Mouse (Mus musculus): ENCODE results near the gene Ndufa9.

The Ndufa9 gene

GRCm38 (mm10) chr6:126848712-126849704 is at the start of gene Ndufa9:
Gene Ndufa9, minus strand, starts transcription at chr6:126849136.
- DNase-seq (ENCODE audit: low read depth, low spot score), result peak; percentile 87

GRCm38 (mm10) chr6:126877118-126877517 is 28.2 kb upstream of the Ndufa9 start:
- DNase-seq (ENCODE audit: low read depth, low spot score), result no peak

- no peak for DNase-seq (ENCODE audit: low read depth, low spot score)
Measured at GRCm38 (mm10) chr6:126852881-126853280, 3.9 kb upstream of the Ndufa9 start, which contains the start of gene Akap3. Gene Akap3, plus strand, starts transcription at chr6:126853098.

GRCm38 (mm10) chr6:126836628-126837027 is 12.3 kb downstream of the Ndufa9 start:
- no peak for DNase-seq (ENCODE audit: low read depth, low spot score)

GRCm38 (mm10) chr6:126823087-126823486 is 25.8 kb downstream of the Ndufa9 start:
- DNase-seq (ENCODE audit: low read depth, low spot score), result no peak

GRCm38 (mm10) chr6:126816338-126816737 is 32.6 kb downstream of the Ndufa9 start:
- no peak for DNase-seq (ENCODE audit: low read depth, low spot score)

- DNase-seq (ENCODE audit: low read depth, low spot score), result peak; percentile 24
Measured at GRCm38 (mm10) chr6:126815206-126815750, 33.7 kb downstream of the Ndufa9 start.

- no peak for DNase-seq (ENCODE audit: low read depth, low spot score)
Measured at GRCm38 (mm10) chr6:126811481-126811880, 37.5 kb downstream of the Ndufa9 start.

- no peak for DNase-seq (ENCODE audit: low read depth, low spot score)
Measured at GRCm38 (mm10) chr6:126808561-126808960, 40.4 kb downstream of the Ndufa9 start.

GRCm38 (mm10) chr6:126808134-126808533 is 40.8 kb downstream of the Ndufa9 start:
- DNase-seq (ENCODE audit: low read depth, low spot score), result no peak

- no peak for DNase-seq (ENCODE audit: low read depth, low spot score)
Measured at GRCm38 (mm10) chr6:126806783-126807182, 42.2 kb downstream of the Ndufa9 start.

GRCm38 (mm10) chr6:126802946-126803345 is 46.0 kb downstream of the Ndufa9 start:
- no peak for DNase-seq (ENCODE audit: low read depth, low spot score)

GRCm38 (mm10) chr6:126794751-126795150 is 54.2 kb downstream of the Ndufa9 start:
- DNase-seq (ENCODE audit: low read depth, low spot score), result no peak

- DNase-seq (ENCODE audit: low read depth, low spot score), result no peak
Measured at GRCm38 (mm10) chr6:126793689-126794088, 55.2 kb downstream of the Ndufa9 start.

- DNase-seq (ENCODE audit: low read depth, low spot score), result peak; percentile 38
Measured at GRCm38 (mm10) chr6:126791964-126792363, 57.0 kb downstream of the Ndufa9 start.

- DNase-seq (ENCODE audit: low read depth, low spot score), result no peak
Measured at GRCm38 (mm10) chr6:126791488-126791887, 57.4 kb downstream of the Ndufa9 start.

GRCm38 (mm10) chr6:126788863-126789262 is 60.1 kb downstream of the Ndufa9 start:
- DNase-seq (ENCODE audit: low read depth, low spot score), result no peak

GRCm38 (mm10) chr6:126784206-126784605 is 64.7 kb downstream of the Ndufa9 start:
- DNase-seq (ENCODE audit: low read depth, low spot score), result no peak

GRCm38 (mm10) chr6:126783651-126784066 is 65.3 kb downstream of the Ndufa9 start:
- no peak for DNase-seq (ENCODE audit: low read depth, low spot score)

- DNase-seq (ENCODE audit: low read depth, low spot score), result no peak
Measured at GRCm38 (mm10) chr6:126783056-126783455, 65.9 kb downstream of the Ndufa9 start.

GRCm38 (mm10) chr6:126777889-126778288 is 71.0 kb downstream of the Ndufa9 start:
- DNase-seq (ENCODE audit: low read depth, low spot score), result no peak

GRCm38 (mm10) chr6:126773873-126774272 is 75.1 kb downstream of the Ndufa9 start:
- no peak for DNase-seq (ENCODE audit: low read depth, low spot score)

GRCm38 (mm10) chr6:126772326-126772725 is 76.6 kb downstream of the Ndufa9 start:
- no peak for DNase-seq (ENCODE audit: low read depth, low spot score)
